Mouse (Mus musculus) forebrain, embryonic 11.5 days (tissue): ENCODE results near the gene Map3k1. TPM values are rescaled to one million over a fixed set of nuclear protein-coding genes. Genes with fewer than 3 reads are reported as not detected.
A peak's percentile ranks its signal among the peaks of the same experiment; 100 is the strongest.

ENCODE experiments used
- ATAC-seq: fragments of 200-750 bp; cut with Nextera tagmentation; replicated peaks from 2 replicates; pipeline ENCODE4 v1.8.0; 2017; ENCODE audit warnings: moderate TSS enrichment; ENCODE audit not compliant: low FRiP score
- DNase-seq: peaks from one replicate; pipeline ENCODE4 v3.0.0-alpha.2; 2017; ENCODE audit warnings: low spot score
- H3K27ac ChIP-seq: fragments of 300-500 bp; sonication (generic); 2 replicates; pipeline ENCODE4 v1.5.1; 2014; ENCODE audit warnings: low read depth, low read length
- H3K27me3 ChIP-seq: fragments of 300-500 bp; sonication (generic); 2 replicates; pipeline ENCODE4 v1.6.1; 2014; ENCODE audit warnings: mild to moderate bottlenecking, low read length, mixed read lengths; ENCODE audit not compliant: control insufficient read depth, insufficient read depth
- H3K36me3 ChIP-seq: fragments of 300-500 bp; sonication (generic); 2 replicates; pipeline ENCODE4 v1.6.1; 2014; ENCODE audit warnings: mild to moderate bottlenecking, low read length, moderate library complexity, mixed read lengths; ENCODE audit not compliant: control insufficient read depth, insufficient read depth
- H3K4me1 ChIP-seq: fragments of 300-500 bp; sonication (generic); replicated peaks from 2 replicates; pipeline ENCODE4 v1.6.1; 2014; ENCODE audit warnings: low read length, mixed read lengths; ENCODE audit not compliant: control insufficient read depth, insufficient read depth
- H3K4me2 ChIP-seq: fragments of 300-500 bp; sonication (generic); 2 replicates; pipeline ENCODE4 v1.6.1; 2014; ENCODE audit warnings: low read depth, mild to moderate bottlenecking, low read length, moderate library complexity, mixed read lengths; ENCODE audit not compliant: severe bottlenecking
- H3K4me3 ChIP-seq: fragments of 300-500 bp; sonication (generic); 2 replicates; pipeline ENCODE4 v1.5.1; 2014; ENCODE audit warnings: low read depth, low read length
- H3K9ac ChIP-seq: fragments of 300-500 bp; sonication (generic); 2 replicates; pipeline ENCODE4 v1.6.1; 2014; ENCODE audit warnings: low read length
- H3K9me3 ChIP-seq: fragments of 300-500 bp; sonication (generic); 2 replicates; pipeline ENCODE4 v1.6.1; 2016; ENCODE audit warnings: low read length, mixed read lengths; ENCODE audit not compliant: control insufficient read depth
- WGBS: fragments of 180-500 bp; shearing (Covaris S2); extraction: QIAGEN DNeasy Blood & Tissue Kit; methylation state at CpG from one replicate; pipeline ENCODE4 v1.1.7; 2014; 5-methylcytosine and 5-hydroxymethylcytosine counted together
- polyA plus RNA-seq: library from polyadenylated mRNA; unstranded; fragments of >200 nt; fragmentation: Nextera tagmentation; extraction: Ambion mirVana; gene quantifications from 2 replicates; pipeline ENCODE4 v1.2.1, GENCODE M21; 2014

Gene Map3k1
- polyA plus RNA-seq, 1 experiment from 2014 or later: 13.7 TPM

GRCm38 (mm10) chr13:111748301-111749062 is 60.3 kb downstream of the Map3k1 start:
- Histone ChIP-seq H3K9ac (no peak overlapping the region), H3K4me3 (no peak overlapping the region), H3K4me2 (no peak overlapping the region), H3K4me1 (no peaks in the 10 kb centered on the region), H3K36me3 (no peaks in the 10 kb centered on the region; the same call in 1 of the 2 replicates), H3K27me3 (no peaks in the 10 kb centered on the region), H3K9me3 (no peaks in the 10 kb centered on the region), H3K27ac (no peak overlapping the region)
- 97% methylated on average over 28 of the region's 28 CpGs for WGBS
- DNase-seq (no peak), ATAC-seq (no peak)

GRCm38 (mm10) chr13:111746831-111747230 is 62.0 kb downstream of the Map3k1 start:
- H3K27me3 ChIP-seq: no peaks in the 10 kb centered on the region
- no peaks in the 10 kb centered on the region; the same call in 1 of the 2 replicates for H3K36me3 ChIP-seq
- whole genome bisulfite sequencing: 92% methylated on average over 5 of the region's 5 CpGs
- H3K9me3 ChIP-seq: no peaks in the 10 kb centered on the region
- DNase-seq (no peak), ATAC-seq (no peak)
- no peak overlapping the region for H3K4me3 ChIP-seq
- H3K4me1 ChIP-seq: no peaks in the 10 kb centered on the region
- no peak overlapping the region for H3K27ac ChIP-seq
- H3K9ac ChIP-seq: no peak overlapping the region
- H3K4me2 ChIP-seq: no peak overlapping the region

- Histone ChIP-seq H3K4me2 (no peak overlapping the region), H3K36me3 (no peaks in the 10 kb centered on the region; the same call in 1 of the 2 replicates), H3K27me3 (no peaks in the 10 kb centered on the region), H3K4me3 (no peak overlapping the region), H3K27ac (no peak overlapping the region), H3K9ac (no peak overlapping the region), H3K4me1 (no peaks in the 10 kb centered on the region), H3K9me3 (no peaks in the 10 kb centered on the region)
- 88% methylated on average over 7 of the region's 7 CpGs for WGBS
- ATAC-seq (no peak), DNase-seq (no peak)
Measured at GRCm38 (mm10) chr13:111745216-111745615, 63.6 kb downstream of the Map3k1 start.

DNA sequence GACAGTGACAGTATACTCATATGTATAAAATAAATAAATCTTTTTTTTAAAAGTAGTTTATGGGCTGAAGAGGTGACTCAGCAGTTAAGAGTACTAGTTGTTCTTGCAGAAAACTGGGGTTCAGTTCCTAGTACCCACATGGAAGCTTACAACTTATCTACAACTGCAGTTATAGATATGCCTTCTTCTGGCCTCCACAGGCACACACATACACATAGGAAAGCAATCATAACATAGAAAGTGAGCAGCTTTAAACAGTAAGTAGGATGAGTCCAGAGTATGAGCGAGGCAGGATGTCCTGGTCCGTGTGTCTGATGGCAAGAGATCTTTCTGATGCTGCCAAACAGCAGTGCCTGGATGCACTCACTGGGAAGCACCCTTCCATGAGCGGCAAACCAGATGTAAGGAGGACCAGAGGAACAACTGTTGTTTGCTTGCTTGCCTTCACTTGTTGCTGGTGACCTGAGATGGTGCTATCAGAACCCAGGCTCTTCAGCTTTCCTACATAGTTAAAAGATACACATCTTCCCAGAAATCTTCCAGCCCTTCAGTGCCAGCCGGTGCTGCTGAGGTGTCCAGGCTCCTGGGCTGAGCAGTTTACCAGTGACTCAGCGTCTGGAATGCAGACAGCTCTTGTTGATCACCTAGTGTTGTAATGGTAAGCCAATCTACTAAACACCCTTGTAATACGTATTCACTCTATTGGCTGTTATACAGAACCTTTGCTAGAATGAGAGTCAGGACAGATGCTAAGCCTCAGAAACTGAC is 64.4 kb downstream of the Map3k1 start:
- ATAC-seq (no peak), DNase-seq (no peak)
- H3K27me3 ChIP-seq: no peaks in the 10 kb centered on the region
- 89% methylated on average over 6 of the region's 6 CpGs for WGBS
- H3K9ac ChIP-seq: no peak overlapping the region
- no peaks in the 10 kb centered on the region for H3K4me1 ChIP-seq
- H3K9me3 ChIP-seq: no peaks in the 10 kb centered on the region
- no peak overlapping the region for H3K4me3 ChIP-seq
- H3K27ac ChIP-seq: no peak overlapping the region
- H3K36me3 ChIP-seq: no peaks in the 10 kb centered on the region; the same call in 1 of the 2 replicates
- no peak overlapping the region for H3K4me2 ChIP-seq

DNA sequence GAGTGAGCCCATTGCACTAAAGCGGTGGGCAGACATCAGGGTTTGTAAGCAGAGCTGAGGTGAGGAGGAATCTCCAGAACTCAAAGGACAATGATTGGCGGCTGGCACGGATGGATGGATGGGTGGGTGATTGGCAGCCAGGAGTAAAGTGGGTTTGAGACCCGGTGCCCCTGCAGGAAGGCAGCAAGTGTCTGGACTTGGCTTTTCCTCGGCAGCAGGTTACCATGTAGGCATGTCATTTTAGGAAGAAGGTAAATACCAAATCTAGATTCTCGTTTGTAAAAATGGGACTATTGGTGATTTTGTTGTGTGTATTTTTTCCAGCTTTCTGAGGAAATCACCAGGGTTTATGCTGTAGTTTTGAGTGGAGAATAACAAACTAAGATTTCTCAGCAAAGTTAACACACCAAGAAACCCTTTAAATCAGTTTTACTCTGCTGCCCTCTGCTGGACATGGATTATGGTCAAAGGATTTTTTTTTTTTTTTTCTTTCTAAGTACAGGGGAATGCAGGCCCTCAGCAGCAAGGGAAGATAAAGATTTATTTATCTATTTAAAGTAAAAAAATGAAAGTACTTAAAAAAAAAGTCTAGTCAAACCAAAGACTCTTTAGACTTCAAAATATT is 66.7 kb downstream of the Map3k1 start:
- Histone ChIP-seq H3K27ac (no peak overlapping the region), H3K4me2 (no peak overlapping the region), H3K9ac (no peak overlapping the region), H3K9me3 (no peaks in the 10 kb centered on the region), H3K4me3 (no peak overlapping the region), H3K27me3 (no peaks in the 10 kb centered on the region), H3K36me3 (no peaks in the 10 kb centered on the region), H3K4me1 (no peaks in the 10 kb centered on the region)
- 64% methylated on average over 6 of the region's 6 CpGs for WGBS
- ATAC-seq (no peak), DNase-seq (peak; percentile 53)

DNA sequence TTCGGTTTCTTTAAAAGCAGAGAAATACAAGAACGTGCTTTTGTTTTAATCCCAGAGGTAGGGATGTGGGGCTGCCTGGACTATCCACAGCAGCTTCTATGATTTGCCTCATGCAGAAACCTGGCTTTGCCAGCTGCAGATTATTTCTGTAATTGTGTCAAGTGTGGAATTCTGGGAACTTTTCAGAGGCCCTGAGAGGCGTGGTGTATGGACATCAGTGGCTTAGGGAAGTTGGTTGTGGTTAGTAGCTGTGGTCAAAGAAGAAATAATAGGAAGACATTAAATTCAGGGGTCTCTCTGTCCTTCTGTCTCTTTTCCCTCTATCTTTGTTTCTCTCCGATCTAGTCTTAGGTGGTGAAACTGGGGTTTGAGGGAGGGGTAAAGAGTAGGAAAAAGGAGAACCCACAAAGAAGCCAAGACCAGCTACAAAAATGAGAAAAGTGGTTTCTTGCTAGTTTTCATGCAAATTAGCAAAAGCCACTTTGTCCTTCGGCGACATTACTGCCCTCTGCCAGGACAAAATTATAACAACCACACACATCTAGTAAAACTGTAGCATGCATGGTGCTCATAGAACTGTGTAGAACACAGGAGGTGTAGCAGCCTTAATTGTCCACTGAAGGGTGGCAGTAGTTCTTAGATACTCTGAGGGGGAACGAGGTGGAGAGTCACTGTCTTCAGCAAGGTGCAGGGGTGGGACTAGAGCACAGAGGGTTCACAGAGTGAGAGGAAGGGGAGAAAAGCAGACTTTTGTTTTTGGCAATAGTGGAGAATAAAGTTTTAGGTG is 67.4 kb downstream of the Map3k1 start:
- no peak for ATAC-seq
- WGBS: 82% methylated on average over 7 of the region's 7 CpGs
- H3K27ac ChIP-seq: no peak overlapping the region
- H3K4me1 ChIP-seq: no peaks in the 10 kb centered on the region
- H3K4me2 ChIP-seq: no peak overlapping the region
- H3K27me3 ChIP-seq: no peaks in the 10 kb centered on the region
- H3K36me3 ChIP-seq: no peaks in the 10 kb centered on the region
- H3K4me3 ChIP-seq: no peak overlapping the region
- H3K9me3 ChIP-seq: no peaks in the 10 kb centered on the region
- no peak overlapping the region for H3K9ac ChIP-seq
- no peak for DNase-seq

- no peak for ATAC-seq
- no peak overlapping the region for H3K4me2 ChIP-seq
- no peak overlapping the region for H3K9ac ChIP-seq
- H3K27ac ChIP-seq: no peak overlapping the region
- H3K9me3 ChIP-seq: peaks cover 3% of the 10 kb centered on the region; the same call in 1 of the 2 replicates
- H3K4me1 ChIP-seq: peaks cover 4% of the 10 kb centered on the region; the same call in 1 of the 2 replicates
- DNase-seq: no peak
- no peaks in the 10 kb centered on the region for H3K36me3 ChIP-seq
- no peaks in the 10 kb centered on the region for H3K27me3 ChIP-seq
- H3K4me3 ChIP-seq: no peak overlapping the region
- 94% methylated on average over 5 of the region's 5 CpGs for WGBS
Measured at GRCm38 (mm10) chr13:111726898-111727297, 81.9 kb downstream of the Map3k1 start.
